Mouse (Mus musculus): ENCODE results near the gene Srsf7.
"Not testable (repeated sequence)": the region's sequence is repeated elsewhere in the genome, so short reads cannot be mapped to it uniquely, and the experiment has no call there.

Srsf7 gene

GRCm38 (mm10) chr17:80199160-80199778 lies 7.8 kb downstream of the Srsf7 start:
- DNase-seq (ENCODE audit: low spot score) = peak; percentile 34

GRCm38 (mm10) chr17:80193075-80193474 lies 14.0 kb downstream of the Srsf7 start:
- no peak for DNase-seq (ENCODE audit: low spot score)

- no peak for DNase-seq (ENCODE audit: low spot score)
These were observed 23.5 kb downstream of the Srsf7 start for GRCm38 (mm10) chr17:80183615-80184014.

- no peak for DNase-seq (ENCODE audit: low spot score)
These were observed 26.6 kb downstream of the Srsf7 start for GRCm38 (mm10) chr17:80180468-80180867.

- DNase-seq (ENCODE audit: low spot score) = peak; percentile 83
These were observed 27.1 kb downstream of the Srsf7 start for GRCm38 (mm10) chr17:80179959-80180358.

- not testable (repeated sequence) for DNase-seq (ENCODE audit: low spot score)
These were observed 28.3 kb downstream of the Srsf7 start for GRCm38 (mm10) chr17:80178846-80179245.

- no peak for DNase-seq (ENCODE audit: low spot score)
These were observed 31.1 kb downstream of the Srsf7 start for GRCm38 (mm10) chr17:80175966-80176365.

- no peak for DNase-seq (ENCODE audit: low spot score)
These were observed 31.7 kb downstream of the Srsf7 start for GRCm38 (mm10) chr17:80175386-80175739.

- DNase-seq (ENCODE audit: low spot score) = no peak
These were observed 32.3 kb downstream of the Srsf7 start for GRCm38 (mm10) chr17:80174699-80175385.

- no peak for DNase-seq (ENCODE audit: low spot score)
These were observed 33.0 kb downstream of the Srsf7 start for GRCm38 (mm10) chr17:80174146-80174545.

- no peak for DNase-seq (ENCODE audit: low spot score)
These were observed 33.4 kb downstream of the Srsf7 start for GRCm38 (mm10) chr17:80173708-80174107.

GRCm38 (mm10) chr17:80172761-80173160 lies 34.3 kb downstream of the Srsf7 start:
- no peak for DNase-seq (ENCODE audit: low spot score)

- DNase-seq (ENCODE audit: low spot score) = no peak
These were observed 35.2 kb downstream of the Srsf7 start for GRCm38 (mm10) chr17:80171948-80172347.

GRCm38 (mm10) chr17:80170951-80171350 lies 36.2 kb downstream of the Srsf7 start:
- DNase-seq (ENCODE audit: low spot score) = no peak

- DNase-seq (ENCODE audit: low spot score) = no peak
These were observed 37.3 kb downstream of the Srsf7 start for GRCm38 (mm10) chr17:80169792-80170191.

GRCm38 (mm10) chr17:80168425-80169182 lies 38.5 kb downstream of the Srsf7 start:
- DNase-seq (ENCODE audit: low spot score) = peak; percentile 51

- DNase-seq (ENCODE audit: low spot score) = no peak
These were observed 39.3 kb downstream of the Srsf7 start for GRCm38 (mm10) chr17:80167851-80168251.

GRCm38 (mm10) chr17:80167436-80167835 lies 39.7 kb downstream of the Srsf7 start:
- DNase-seq (ENCODE audit: low spot score) = no peak

- no peak for DNase-seq (ENCODE audit: low spot score)
These were observed 40.8 kb downstream of the Srsf7 start for GRCm38 (mm10) chr17:80166346-80166745.

- DNase-seq (ENCODE audit: low spot score) = no peak
These were observed 41.4 kb downstream of the Srsf7 start for GRCm38 (mm10) chr17:80165741-80166140.

GRCm38 (mm10) chr17:80163991-80164390 lies 43.1 kb downstream of the Srsf7 start:
- no peak for DNase-seq (ENCODE audit: low spot score)

- DNase-seq (ENCODE audit: low spot score) = peak; percentile 74
These were observed 46.7 kb downstream of the Srsf7 start for GRCm38 (mm10) chr17:80160454-80160853.

- no peak for DNase-seq (ENCODE audit: low spot score)
These were observed 49.6 kb downstream of the Srsf7 start for GRCm38 (mm10) chr17:80157489-80157888.

Measured in testis, postnatal 10 days (tissue).